Mouse (Mus musculus): ENCODE measurements around the gene Zp3. TPM values are rescaled to one million over a fixed set of nuclear protein-coding genes. Genes with fewer than 3 reads are reported as not detected.

Gene Zp3
- polyA plus RNA-seq, 1 experiment from 2014 or later = not detected

DNA sequence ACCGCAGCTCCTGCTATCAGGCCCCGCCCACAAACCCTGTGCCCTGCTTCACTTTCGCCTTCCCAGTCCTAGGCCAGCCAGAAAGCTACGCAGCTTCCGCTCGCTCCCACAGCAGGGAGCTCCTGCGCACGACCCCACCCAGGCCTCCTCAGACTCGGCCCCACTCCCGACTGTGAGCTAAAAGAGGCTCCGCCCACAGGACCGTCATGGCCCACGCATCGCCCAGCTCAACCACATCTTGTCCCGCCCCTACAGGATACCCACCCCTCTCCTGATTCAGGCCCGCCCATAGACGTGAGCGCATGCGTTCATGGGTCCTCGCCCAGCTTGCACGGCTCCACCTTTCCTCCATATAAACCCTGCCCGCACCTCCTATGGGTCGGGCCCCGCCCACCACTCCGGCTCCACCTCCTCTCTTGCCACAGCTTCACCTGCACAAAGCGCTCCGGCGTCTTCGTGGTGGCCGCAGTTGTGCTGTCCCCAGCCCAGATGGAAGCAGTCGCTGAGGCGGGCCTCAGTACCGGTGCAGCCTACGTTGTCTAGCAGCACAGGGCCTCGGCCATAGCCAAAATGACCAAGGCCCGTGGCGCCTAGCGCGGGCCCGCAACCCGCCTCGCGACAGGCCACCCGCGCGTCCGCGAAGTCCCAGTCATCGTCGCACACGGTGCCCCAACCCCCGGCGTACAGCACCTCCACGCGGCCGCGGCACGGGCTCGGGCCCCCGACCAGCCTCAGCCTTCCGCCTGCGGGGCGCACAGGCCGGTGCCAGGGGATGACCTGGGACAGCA lies 17.2 kb upstream of the Zp3 start:
- H3K27me3 ChIP-seq (ENCODE audit: control insufficient read depth, insufficient read depth, low read length) = no peaks in the 10 kb centered on the region
- H3K9ac ChIP-seq (ENCODE audit: low read length) = peak overlapping the region; percentile 85
- H3K27ac ChIP-seq (replicated peaks) = peak overlapping the region; percentile 98
- under 1% methylated on average over 63 of the region's 64 CpGs for WGBS
- H3K4me2 ChIP-seq (replicated peaks; ENCODE audit: low read depth) = peak overlapping the region; percentile 90
- DNase-seq (ENCODE audit: low spot score) = peak; percentile 99
- peak; percentile 95 for ATAC-seq (ENCODE audit: low FRiP score, low TSS enrichment)
- no peaks in the 10 kb centered on the region for H3K9me3 ChIP-seq (ENCODE audit: control insufficient read depth, low read length)
- no peak for TF ChIP-seq EP300 (optimal IDR thresholded peaks at IDR 0.05)
- peak; percentile 43 for TF ChIP-seq CTCF (IDR thresholded peaks at IDR 0.05; ENCODE audit: low read depth)
- no peaks in the 10 kb centered on the region for H3K36me3 ChIP-seq (ENCODE audit: control insufficient read depth, insufficient read depth, low read length)
- peak overlapping the region; percentile 64 for H3K4me3 ChIP-seq (ENCODE audit: low read depth, low read length)
- no peaks in the 10 kb centered on the region; the same call in 1 of the 2 replicates for H3K4me1 ChIP-seq (replicated peaks; ENCODE audit: control insufficient read depth, insufficient read depth)

DNA sequence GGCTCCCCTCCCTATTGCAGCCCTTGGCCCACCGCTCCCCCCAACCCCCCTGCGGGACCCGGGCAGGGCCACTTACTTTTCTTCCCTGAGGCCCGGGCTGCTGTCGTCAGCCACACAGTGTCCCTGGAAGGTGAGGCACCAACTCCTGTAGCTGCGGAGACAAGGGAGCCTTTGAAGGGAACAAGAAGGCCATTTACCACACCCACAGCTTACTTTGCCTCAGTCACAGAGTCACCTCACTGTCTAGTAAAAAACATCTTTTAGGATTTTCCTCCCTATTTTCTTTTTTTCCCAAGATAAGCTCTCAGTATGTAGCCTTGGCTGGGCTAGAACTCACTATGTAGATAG lies 16.6 kb upstream of the Zp3 start:
- 10% methylated on average over 6 of the region's 6 CpGs for WGBS
- no peak for DNase-seq (ENCODE audit: low spot score)

DNA sequence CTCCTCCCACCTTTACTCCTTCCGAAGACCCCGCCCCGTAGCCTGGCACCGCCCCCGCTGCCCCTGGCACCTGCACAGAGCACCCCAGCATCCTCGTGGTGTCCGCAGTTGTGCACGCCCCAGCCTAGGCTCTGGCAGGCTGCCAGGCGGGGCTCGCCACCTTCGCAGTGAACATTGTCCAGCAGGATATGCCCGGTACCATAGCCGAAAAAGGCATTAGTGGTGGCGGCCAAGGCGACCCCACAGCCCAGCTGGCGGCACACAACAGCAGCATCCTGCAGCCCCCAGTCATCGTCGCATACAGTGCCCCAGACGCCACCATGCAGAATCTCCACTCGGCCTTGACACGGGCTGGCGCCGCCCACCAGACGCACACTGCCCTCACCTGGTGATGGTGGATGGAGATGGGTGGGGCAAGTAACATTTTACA lies 14.4 kb upstream of the Zp3 start:
- Histone ChIP-seq H3K4me1 (replicated peaks; ENCODE audit: control insufficient read depth, insufficient read depth) (no peaks in the 10 kb centered on the region), H3K4me2 (replicated peaks; ENCODE audit: low read depth) (peak overlapping the region; percentile 47), H3K36me3 (ENCODE audit: control insufficient read depth, insufficient read depth, low read length) (no peaks in the 10 kb centered on the region), H3K27ac (replicated peaks) (0 out of 2 replicates have a peak overlapping the region, but pooled peaks have one; percentile 24), H3K4me3 (ENCODE audit: low read depth, low read length) (peak overlapping the region; percentile 17; the same call in 1 of the 2 replicates), H3K9ac (ENCODE audit: low read length) (no peak overlapping the region), H3K27me3 (ENCODE audit: control insufficient read depth, insufficient read depth, low read length) (no peaks in the 10 kb centered on the region), H3K9me3 (ENCODE audit: control insufficient read depth, low read length) (no peaks in the 10 kb centered on the region)
- peak; percentile 84 for DNase-seq (ENCODE audit: low spot score)
- WGBS = 9% methylated on average over 24 of the region's 24 CpGs
- ATAC-seq (ENCODE audit: low FRiP score, low TSS enrichment) = no peak
- TF ChIP-seq CTCF (IDR thresholded peaks at IDR 0.05; ENCODE audit: low read depth) = peak; percentile 69
- no peak for TF ChIP-seq EP300 (optimal IDR thresholded peaks at IDR 0.05)

More for the DNA sequence above, 16.6 kb upstream of the Zp3 start:
- no peaks in the 10 kb centered on the region; the same call in 1 of the 2 replicates for H3K4me1 ChIP-seq (replicated peaks; ENCODE audit: control insufficient read depth, insufficient read depth)
- no peaks in the 10 kb centered on the region for H3K27me3 ChIP-seq (ENCODE audit: control insufficient read depth, insufficient read depth, low read length)
- peak overlapping the region; percentile 64 for H3K4me3 ChIP-seq (ENCODE audit: low read depth, low read length)
- H3K4me2 ChIP-seq (replicated peaks; ENCODE audit: low read depth) = peak overlapping the region; percentile 90
- peak overlapping the region; percentile 98 for H3K27ac ChIP-seq (replicated peaks)
- TF ChIP-seq CTCF (IDR thresholded peaks at IDR 0.05; ENCODE audit: low read depth) (no peak; the same call in 1 of the 2 replicates), EP300 (optimal IDR thresholded peaks at IDR 0.05) (no peak)
- peak overlapping the region; percentile 85 for H3K9ac ChIP-seq (ENCODE audit: low read length)
- no peak for ATAC-seq (ENCODE audit: low FRiP score, low TSS enrichment)
- H3K9me3 ChIP-seq (ENCODE audit: control insufficient read depth, low read length) = no peaks in the 10 kb centered on the region
- no peaks in the 10 kb centered on the region for H3K36me3 ChIP-seq (ENCODE audit: control insufficient read depth, insufficient read depth, low read length)

DNA sequence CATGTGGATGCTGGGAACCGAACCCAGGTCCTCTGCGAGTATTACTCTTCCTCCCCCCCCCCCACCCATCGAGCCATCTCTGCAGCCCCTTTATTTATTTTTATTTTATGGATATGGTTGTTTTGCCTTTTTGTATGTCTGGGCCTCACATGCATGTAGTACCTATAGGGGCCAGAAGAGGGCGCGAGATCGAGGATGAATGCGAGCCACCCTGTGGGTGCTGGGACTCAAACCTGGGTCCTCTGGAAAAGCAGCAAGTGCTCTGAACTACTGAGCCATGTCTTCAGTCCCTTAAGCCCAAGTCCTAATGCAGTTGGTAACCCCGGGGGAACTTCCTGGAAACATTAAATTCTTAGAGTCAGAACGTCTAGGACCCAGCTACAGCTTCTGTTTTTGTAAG lies 13.0 kb upstream of the Zp3 start:
- H3K4me2 ChIP-seq (replicated peaks; ENCODE audit: low read depth) = no peak overlapping the region
- no peaks in the 10 kb centered on the region for H3K36me3 ChIP-seq (ENCODE audit: control insufficient read depth, insufficient read depth, low read length)
- H3K4me1 ChIP-seq (replicated peaks; ENCODE audit: control insufficient read depth, insufficient read depth) = no peaks in the 10 kb centered on the region
- no peak overlapping the region for H3K27ac ChIP-seq (replicated peaks)
- H3K9ac ChIP-seq (ENCODE audit: low read length) = no peak overlapping the region
- WGBS = 69% methylated on average over 9 of the region's 9 CpGs
- TF ChIP-seq CTCF (IDR thresholded peaks at IDR 0.05; ENCODE audit: low read depth) (peak; percentile 57), EP300 (optimal IDR thresholded peaks at IDR 0.05) (no peak)
- no peak for DNase-seq (ENCODE audit: low spot score)
- H3K4me3 ChIP-seq (ENCODE audit: low read depth, low read length) = no peak overlapping the region
- no peaks in the 10 kb centered on the region for H3K27me3 ChIP-seq (ENCODE audit: control insufficient read depth, insufficient read depth, low read length)
- no peaks in the 10 kb centered on the region for H3K9me3 ChIP-seq (ENCODE audit: control insufficient read depth, low read length)
- ATAC-seq (ENCODE audit: low FRiP score, low TSS enrichment) = no peak

DNA sequence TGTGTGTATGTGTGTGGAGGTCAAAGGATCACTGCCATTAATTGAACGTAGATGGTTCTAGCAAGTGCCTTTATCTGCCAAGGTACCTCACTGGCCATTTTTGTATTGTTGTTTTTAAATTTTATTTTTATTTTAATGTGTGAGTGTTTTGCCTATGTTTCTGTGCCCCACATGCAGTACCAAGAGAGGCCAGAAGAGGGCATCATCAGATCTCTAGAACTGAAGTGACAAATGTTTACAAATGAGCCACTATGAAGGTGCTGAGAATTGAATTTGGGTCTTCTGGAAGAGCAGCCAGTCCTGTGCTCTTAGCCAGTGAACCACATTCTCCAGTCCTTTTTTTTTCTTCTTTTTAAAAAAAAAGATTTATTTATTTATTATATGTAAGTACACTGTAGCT lies 11.1 kb upstream of the Zp3 start:
- no peak overlapping the region for H3K27ac ChIP-seq (replicated peaks)

DNA sequence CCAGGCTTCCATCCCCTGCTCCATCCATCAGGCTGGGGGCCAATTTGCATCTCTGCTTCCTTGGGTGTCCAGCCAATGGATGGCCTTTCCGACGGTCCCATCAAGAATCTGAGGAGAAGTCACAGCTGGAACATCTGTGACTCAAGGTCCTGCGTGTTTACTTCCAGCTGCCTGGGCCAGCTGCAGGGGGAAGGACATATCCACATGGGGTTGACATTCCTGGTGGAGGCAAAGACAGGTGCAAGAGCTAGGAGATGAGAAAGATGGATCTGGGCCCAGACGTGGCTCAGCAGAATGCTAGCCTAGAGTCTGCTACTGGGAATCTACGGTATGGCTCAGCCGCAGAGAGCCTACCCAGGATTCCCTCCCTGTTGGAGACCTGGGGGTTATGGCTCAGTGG lies 9.7 kb upstream of the Zp3 start:
- H3K9me3 ChIP-seq (ENCODE audit: control insufficient read depth, low read length) = no peaks in the 10 kb centered on the region
- ATAC-seq (ENCODE audit: low FRiP score, low TSS enrichment) (no peak), DNase-seq (ENCODE audit: low spot score) (no peak)
- H3K4me3 ChIP-seq (ENCODE audit: low read depth, low read length) = no peak overlapping the region
- no peaks in the 10 kb centered on the region; the same call in 1 of the 2 replicates for H3K27me3 ChIP-seq (ENCODE audit: control insufficient read depth, insufficient read depth, low read length)
- WGBS = 60% methylated on average over 6 of the region's 6 CpGs
- H3K36me3 ChIP-seq (ENCODE audit: control insufficient read depth, insufficient read depth, low read length) = no peaks in the 10 kb centered on the region
- no peaks in the 10 kb centered on the region for H3K4me1 ChIP-seq (replicated peaks; ENCODE audit: control insufficient read depth, insufficient read depth)
- H3K27ac ChIP-seq (replicated peaks) = no peak overlapping the region
- H3K4me2 ChIP-seq (replicated peaks; ENCODE audit: low read depth) = no peak overlapping the region
- TF ChIP-seq CTCF (IDR thresholded peaks at IDR 0.05; ENCODE audit: low read depth) (no peak), EP300 (optimal IDR thresholded peaks at IDR 0.05) (no peak)
- no peak overlapping the region for H3K9ac ChIP-seq (ENCODE audit: low read length)

More for the DNA sequence above, 11.1 kb upstream of the Zp3 start:
- no peak overlapping the region for H3K4me3 ChIP-seq (ENCODE audit: low read depth, low read length)
- ATAC-seq (ENCODE audit: low FRiP score, low TSS enrichment) (no peak), DNase-seq (ENCODE audit: low spot score) (no peak)
- H3K4me2 ChIP-seq (replicated peaks; ENCODE audit: low read depth) = no peak overlapping the region
- no peaks in the 10 kb centered on the region for H3K9me3 ChIP-seq (ENCODE audit: control insufficient read depth, low read length)
- no peaks in the 10 kb centered on the region for H3K4me1 ChIP-seq (replicated peaks; ENCODE audit: control insufficient read depth, insufficient read depth)
- no peak overlapping the region for H3K9ac ChIP-seq (ENCODE audit: low read length)
- no peaks in the 10 kb centered on the region for H3K27me3 ChIP-seq (ENCODE audit: control insufficient read depth, insufficient read depth, low read length)
- WGBS = 51% methylated on average over 1 of the region's 1 CpGs
- H3K36me3 ChIP-seq (ENCODE audit: control insufficient read depth, insufficient read depth, low read length) = no peaks in the 10 kb centered on the region
- TF ChIP-seq CTCF (IDR thresholded peaks at IDR 0.05; ENCODE audit: low read depth) (peak; percentile 73), EP300 (optimal IDR thresholded peaks at IDR 0.05) (no peak)
